Comparison of ENCODE assay signal across 25 mouse cellular contexts in genomic region chr12:42978828-42979227, GRCm38 (mm10).
"Had no signal": no experiment of that assay in that cellular context is flagged by ENCODE, and none has a peak within 500 bp of the region (broad histone marks: within the 10 kb centered on the region; RNA-seq: fewer than 3 reads in every experiment).

No protein-coding gene starts in this region.

- H3K27me3 ChIP-seq: embryonic facial prominence, embryonic 12.5 days; embryonic facial prominence, embryonic 13.5 days; embryonic facial prominence, embryonic 15.5 days; forebrain, embryonic 12.5 days; forebrain, embryonic 13.5 days; forebrain, embryonic 15.5 days had no signal

- H3K4me3 ChIP-seq: embryonic facial prominence, embryonic 10.5 days; embryonic facial prominence, embryonic 12.5 days; embryonic facial prominence, embryonic 13.5 days; embryonic facial prominence, embryonic 15.5 days; erythroblast, embryonic 14.5 days; forebrain, embryonic 10.5 days; forebrain, embryonic 12.5 days; forebrain, embryonic 13.5 days; forebrain, embryonic 15.5 days; gastrocnemius, adult 2 months; heart, adult 2 months had no signal

- H3K9me3 ChIP-seq: embryonic facial prominence, embryonic 10.5 days; embryonic facial prominence, embryonic 12.5 days; embryonic facial prominence, embryonic 13.5 days; embryonic facial prominence, embryonic 15.5 days; forebrain, embryonic 10.5 days; forebrain, embryonic 12.5 days; forebrain, embryonic 13.5 days; forebrain, embryonic 15.5 days had no signal

- H3K27ac ChIP-seq: embryonic facial prominence, embryonic 10.5 days; embryonic facial prominence, embryonic 12.5 days; embryonic facial prominence, embryonic 13.5 days; embryonic facial prominence, embryonic 15.5 days; forebrain, embryonic 10.5 days; forebrain, embryonic 12.5 days; forebrain, embryonic 13.5 days; forebrain, embryonic 15.5 days; gastrocnemius, adult 2 months; heart, adult 2 months had no signal

- DNase-seq: cerebellum, adult 9-10 months; cerebellum, adult 9-11 months; cerebellum, postnatal 10 days; cerebellum, postnatal 14 days; cerebellum, postnatal 25 days; cerebellum, postnatal 36 days; embryo, embryonic 11 days; forebrain, postnatal 0 days; gastrocnemius, adult 2 months; gastrocnemius, postnatal 10 days; gastrocnemius, postnatal 14 days; gastrocnemius, postnatal 25 days; gastrocnemius, postnatal 36 days; heart, adult 11 months; heart, adult 18-20 months; heart, adult 2 months had no signal

- H3K36me3 ChIP-seq: embryonic facial prominence, embryonic 10.5 days; embryonic facial prominence, embryonic 12.5 days; embryonic facial prominence, embryonic 13.5 days; embryonic facial prominence, embryonic 15.5 days; forebrain, embryonic 10.5 days; forebrain, embryonic 12.5 days; forebrain, embryonic 15.5 days had no signal

- H3K9ac ChIP-seq: embryonic facial prominence, embryonic 12.5 days; embryonic facial prominence, embryonic 13.5 days; embryonic facial prominence, embryonic 15.5 days; forebrain, embryonic 12.5 days; forebrain, embryonic 13.5 days; forebrain, embryonic 15.5 days; forebrain, postnatal 0 days had no signal

- H3K4me2 ChIP-seq: embryonic facial prominence, embryonic 12.5 days; embryonic facial prominence, embryonic 13.5 days; embryonic facial prominence, embryonic 15.5 days; forebrain, embryonic 12.5 days; forebrain, embryonic 13.5 days; forebrain, embryonic 15.5 days had no signal

- H3K4me1 ChIP-seq: embryonic facial prominence, embryonic 10.5 days; embryonic facial prominence, embryonic 12.5 days; embryonic facial prominence, embryonic 13.5 days; embryonic facial prominence, embryonic 15.5 days; forebrain, embryonic 10.5 days; forebrain, embryonic 12.5 days; forebrain, embryonic 13.5 days; forebrain, embryonic 15.5 days had no signal
